24 mouse cellular contexts compared by ENCODE assay signal in the genomic region with DNA sequence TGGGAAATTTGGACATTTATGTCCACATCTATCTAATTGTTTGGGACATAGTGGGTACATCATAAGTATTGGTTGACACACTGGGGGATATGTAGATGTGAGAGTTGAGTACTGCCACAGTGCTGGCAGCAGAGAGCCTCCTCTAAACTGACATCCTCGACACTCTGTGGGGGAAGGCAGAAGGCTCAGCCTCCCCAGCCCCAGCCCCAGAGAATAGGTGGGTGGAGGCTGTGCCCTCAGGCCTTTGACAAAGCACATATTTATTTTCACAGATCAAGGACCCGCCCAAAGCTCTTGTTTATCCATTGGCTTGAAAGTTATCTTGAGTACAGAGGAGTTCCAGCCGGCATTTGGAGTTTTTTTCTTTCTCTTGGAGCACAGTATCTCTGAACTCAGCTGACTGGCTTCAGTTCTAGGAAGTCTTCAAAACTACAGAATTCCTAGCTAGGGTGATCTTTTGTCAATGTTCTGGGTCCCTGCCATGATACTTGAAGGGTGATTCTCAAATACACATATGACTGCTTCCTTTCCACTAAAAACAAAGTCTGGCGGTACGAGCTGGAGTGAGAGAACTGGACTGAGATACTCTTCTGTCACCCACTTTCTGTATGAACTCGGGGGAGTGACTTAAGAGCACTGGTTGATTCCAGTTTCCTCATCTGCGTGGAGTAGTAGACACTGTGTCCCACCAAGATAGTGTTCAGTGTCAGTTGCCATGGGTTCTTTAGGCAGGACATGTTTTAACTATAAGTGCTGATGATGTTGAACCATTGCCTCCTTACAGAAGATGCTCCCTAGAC. TPM values are rescaled to one million over a fixed set of nuclear protein-coding genes. Genes with fewer than 3 reads are reported as not detected.
DNase-seq lines count a peak whose midpoint lies in the region; ATAC-seq and TF ChIP-seq lines count a peak whose summit lies in the region.
"Had no signal": no experiment of that assay in that cellular context is flagged by ENCODE, and none has a peak within 500 bp of the region (broad histone marks: within the 10 kb centered on the region; RNA-seq: fewer than 3 reads in every experiment).

No protein-coding gene starts in this region.

- no peak overlapping the region for H3K9ac ChIP-seq in heart, postnatal 0 days (replicated peaks; ENCODE audit: low read depth, low read length)
- no peak overlapping the region for H3K9ac ChIP-seq in lung, embryonic 14.5 days
- H3K9ac ChIP-seq: embryonic facial prominence, embryonic 12.5 days; forebrain, embryonic 13.5 days; hindbrain, embryonic 15.5 days; liver, embryonic 15.5 days; neural tube, embryonic 13.5 days had no signal

- TF ChIP-seq CTCF in heart, postnatal 0 days (IDR thresholded peaks at IDR 0.05; ENCODE audit: low read depth): no peak
- TF ChIP-seq CTCF in lung, embryonic 14.5 days (IDR thresholded peaks at IDR 0.05; ENCODE audit: low read depth): no peak
- no peak for TF ChIP-seq CTCF in lung, adult 2 months (IDR thresholded peaks at IDR 0.05; ENCODE audit: insufficient read depth, low read length)

- H3K9me3 ChIP-seq in heart, postnatal 0 days (replicated peaks; ENCODE audit: control insufficient read depth, low read length): no peaks in the 10 kb centered on the region
- H3K9me3 ChIP-seq in lung, embryonic 14.5 days (ENCODE audit: low read depth, low read length): no peaks in the 10 kb centered on the region
- H3K9me3 ChIP-seq: embryonic facial prominence, embryonic 12.5 days; forebrain, embryonic 13.5 days; hindbrain, embryonic 15.5 days; liver, embryonic 15.5 days had no signal

- H3K27me3 ChIP-seq in heart, postnatal 0 days (ENCODE audit: control insufficient read depth, insufficient read depth, low read length): no peaks in the 10 kb centered on the region
- no peaks in the 10 kb centered on the region for H3K27me3 ChIP-seq in lung, embryonic 14.5 days (ENCODE audit: insufficient read depth, low read length)
- H3K27me3 ChIP-seq: embryonic facial prominence, embryonic 12.5 days; forebrain, embryonic 13.5 days; hindbrain, embryonic 15.5 days; liver, embryonic 15.5 days; neural tube, embryonic 13.5 days; Patski had no signal

- ATAC-seq in heart, postnatal 0 days (ENCODE audit: insufficient read depth, low read depth): peak; percentile 30; the same call in 1 of the 2 replicates
- peak; percentile 80 for ATAC-seq in lung, embryonic 14.5 days (ENCODE audit: insufficient read depth)
- ATAC-seq: activated CD4-positive, CD25-positive, alpha-beta regulatory T cell, adult 4 months; forebrain, embryonic 13.5 days; Patski had no signal

- no peak for TF ChIP-seq EP300 in heart, postnatal 0 days (IDR thresholded peaks at IDR 0.05; ENCODE audit: low read depth)

- no peaks in the 10 kb centered on the region for H3K4me1 ChIP-seq in heart, postnatal 0 days (ENCODE audit: control insufficient read depth, insufficient read depth)
- H3K4me1 ChIP-seq in lung, embryonic 14.5 days (ENCODE audit: insufficient read depth): no peaks in the 10 kb centered on the region
- peaks cover 12% of the 10 kb centered on the region for H3K4me1 ChIP-seq in lung, adult 2 months (ENCODE audit: control insufficient read depth, insufficient read depth, low read length)
- H3K4me1 ChIP-seq: forebrain, embryonic 13.5 days; hindbrain, embryonic 15.5 days; liver, embryonic 15.5 days; neural tube, embryonic 13.5 days had no signal

- no peak overlapping the region for H3K27ac ChIP-seq in heart, postnatal 0 days (ENCODE audit: low read depth)
- H3K27ac ChIP-seq in lung, embryonic 14.5 days (ENCODE audit: low read depth): peak overlapping the region; percentile 9; the same call in 1 of the 2 replicates
- H3K27ac ChIP-seq: embryonic facial prominence, embryonic 12.5 days; forebrain, embryonic 13.5 days; hindbrain, embryonic 15.5 days; liver, embryonic 15.5 days; neural tube, embryonic 13.5 days had no signal

- no peak overlapping the region for H3K4me2 ChIP-seq in heart, postnatal 0 days (ENCODE audit: low read depth, low read length)
- H3K4me2 ChIP-seq in lung, embryonic 14.5 days: no peak overlapping the region
- H3K4me2 ChIP-seq: embryonic facial prominence, embryonic 12.5 days; forebrain, embryonic 13.5 days; heart, embryonic 11.5 days; hindbrain, embryonic 15.5 days; liver, embryonic 15.5 days; neural tube, embryonic 13.5 days had no signal

- DNase-seq in heart, postnatal 0 days (ENCODE audit: low spot score): no peak
- DNase-seq in heart, postnatal 25 days (ENCODE audit: low spot score): no peak
- peak; percentile 76 for DNase-seq in lung, embryonic 14.5 days
- DNase-seq in lung, adult 2 months: no peak
- peak; percentile 32 for DNase-seq in lung, postnatal 25 days (ENCODE audit: low spot score)
- no peak for DNase-seq in Muller cell, postnatal 12 days (ENCODE audit: inconsistent ontology term)
- no peak for DNase-seq in liver
- DNase-seq: adrenal gland, postnatal 10 days; cerebellum, adult 9-11 months; gastrocnemius, postnatal 36 days; heart, postnatal 36 days; kidney, adult 8-10 months; layer of hippocampus, postnatal 36 days; midbrain, embryonic 14.5 days; right cerebral cortex, adult 18-20 months had no signal

- no peak for TF ChIP-seq POLR2A in lung, adult 2 months (IDR thresholded peaks at IDR 0.05; ENCODE audit: borderline replicate concordance, extremely low read depth, low read depth, low read length)

- no peaks in the 10 kb centered on the region for H3K36me3 ChIP-seq in heart, postnatal 0 days (replicated peaks; ENCODE audit: control insufficient read depth, insufficient read depth, low read length)
- H3K36me3 ChIP-seq in lung, embryonic 14.5 days (ENCODE audit: insufficient read depth): no peaks in the 10 kb centered on the region
- H3K36me3 ChIP-seq: embryonic facial prominence, embryonic 12.5 days; hindbrain, embryonic 15.5 days; liver, embryonic 15.5 days; neural tube, embryonic 13.5 days had no signal

- intact Hi-C loops in heart, postnatal 25 days (cut with DNase I): no loop called here

- WGBS in heart, postnatal 0 days: 46% methylated on average over 7 of the region's 7 CpGs
- 20% methylated on average over 7 of the region's 7 CpGs for WGBS in lung, embryonic 14.5 days
- WGBS in lung, adult 2 months: 27% methylated on average over 7 of the region's 7 CpGs

- H3K4me3 ChIP-seq in heart, postnatal 0 days (ENCODE audit: low read depth, low read length): no peak overlapping the region
- H3K4me3 ChIP-seq in lung, embryonic 14.5 days (ENCODE audit: low read depth, low read length): no peak overlapping the region
- no peak overlapping the region for H3K4me3 ChIP-seq in lung, adult 2 months (replicated peaks; ENCODE audit: extremely low read depth, low read depth, low read length)
- H3K4me3 ChIP-seq: embryonic facial prominence, embryonic 12.5 days; erythroblast, embryonic 14.5 days; forebrain, embryonic 13.5 days; hindbrain, embryonic 15.5 days; liver, embryonic 15.5 days; neural tube, embryonic 13.5 days had no signal

RNA-seq across cellular contexts. Expression of gene Prss23, which starts 43.0 kb away (rescaled TPM):
- 25.3 and 43.7 TPM in 2 replicates for total RNA-seq in heart, postnatal 0 days (2014; rRNA removed; ENCODE audit: low replicate concordance)
- 22.9 and 23.1 TPM in 2 replicates for polyA plus RNA-seq in heart, postnatal 0 days (2015; fragmentation: Nextera tagmentation; extraction: Ambion mirVana)
- 10 to 100 TPM; 24.6 to 25.0 TPM for total RNA-seq in heart, postnatal 25 days (2021)
- polyA plus RNA-seq in lung, embryonic 14.5 days (2014; fragmentation: Nextera tagmentation; extraction: Ambion mirVana): 37.0 and 41.6 TPM in 2 replicates
- polyA plus RNA-seq in lung, adult 2 months (2012; rRNA removed): 91.3 and 104 TPM in 2 replicates
- polyA plus RNA-seq: activated CD4-positive, CD25-positive, alpha-beta regulatory T cell, adult 4 months; erythroblast, embryonic 14.5 days had no signal

Comparison
In these comparisons a context has a peak if more than half of its experiments do, and no peak if none do; other contexts are left out.
1. DNase-seq: peak in lung, embryonic 14.5 days (single experiment) and lung, postnatal 25 days (single experiment); none in heart, postnatal 0 days (single experiment), heart, postnatal 25 days (single experiment), lung, adult 2 months (single experiment), Muller cell, postnatal 12 days (single experiment) and liver (single experiment).